Mouse (Mus musculus) c-Kit-negative CD71-positive TER-119-positive erythroid progenitor cells, embryonic 14.5 days (primary cell): ENCODE results near the gene Pcgf6.
A peak's percentile ranks its signal among the peaks of the same experiment; 100 is the strongest.

Experiments
- DNase-seq: peaks from one replicate; pipeline ENCODE4 v3.0.0-alpha.2; 2013; ENCODE audit warnings: low read depth, low spot score

Gene Pcgf6

DNA sequence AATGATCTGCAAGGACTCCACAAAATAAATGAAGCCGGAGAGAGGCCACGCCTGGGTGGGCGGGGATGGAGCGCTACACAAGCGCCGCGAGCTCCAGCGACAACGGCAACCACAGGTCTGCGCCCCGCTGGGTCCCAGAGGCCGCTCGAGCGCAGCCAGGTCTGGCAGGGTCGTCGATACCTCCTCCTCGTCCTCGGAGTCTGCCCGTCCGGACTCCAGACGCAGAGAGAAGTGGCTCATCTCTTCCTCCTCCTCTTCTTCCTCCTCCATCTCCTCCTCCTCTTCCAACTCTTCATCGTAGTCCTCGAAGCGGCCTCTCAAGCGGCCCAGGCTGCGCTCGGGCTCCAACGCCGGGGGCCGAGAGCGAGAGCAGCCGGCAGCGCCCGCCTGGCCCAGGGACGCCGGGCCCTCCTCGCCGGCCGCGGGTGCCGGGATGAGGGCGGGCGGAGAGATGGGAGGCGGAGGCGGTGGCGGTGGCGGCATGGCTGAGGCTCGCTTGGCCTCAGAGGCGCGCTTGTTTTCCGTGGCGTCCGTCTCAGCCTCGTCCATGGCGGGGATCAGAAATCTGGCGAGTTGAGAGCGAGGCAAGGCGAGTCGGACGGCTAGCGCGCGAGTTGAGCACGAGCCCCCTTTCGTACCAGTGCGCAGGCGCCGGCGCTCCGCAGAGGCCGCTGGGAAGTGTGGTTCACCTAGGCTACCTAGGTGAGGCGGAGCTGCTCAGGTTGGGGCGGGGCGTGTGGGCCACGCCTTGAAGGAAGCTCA is at the start of gene Pcgf6:
Gene Pcgf6, minus strand, starts transcription at position 636 of the 762 bp plus-strand sequence.
- peak; percentile 57 for DNase-seq

DNA sequence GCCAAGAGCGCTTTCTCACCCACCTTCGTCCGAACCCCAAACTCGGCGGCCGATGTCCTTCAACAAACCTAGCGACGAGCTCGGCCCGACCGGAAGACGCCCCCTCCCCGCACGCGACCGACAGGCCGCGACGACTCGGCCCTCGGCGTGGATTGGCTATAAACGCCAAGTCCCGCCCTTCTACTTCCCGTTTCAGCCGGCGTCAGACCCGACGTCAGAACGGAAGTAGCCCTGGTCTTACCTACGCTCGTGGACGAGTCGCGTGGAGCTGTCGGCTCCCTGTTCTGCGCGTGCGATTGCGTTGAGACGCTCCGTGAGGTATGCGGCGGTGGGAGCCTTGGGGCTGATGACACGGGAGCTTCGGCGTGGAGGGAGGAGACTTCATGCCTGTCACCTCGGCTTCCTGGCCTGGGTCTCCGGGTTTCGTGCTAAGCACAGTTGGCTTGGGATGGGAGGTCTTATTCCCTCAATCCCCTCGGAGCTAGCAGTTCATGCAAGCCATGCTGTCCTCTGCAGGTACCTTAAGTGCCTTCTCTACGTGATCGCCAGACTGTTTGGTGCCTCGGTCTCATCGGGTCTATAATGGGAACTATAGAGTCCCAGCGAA is 39.9 kb upstream of the Pcgf6 start, which contains the start of the genes Usmg5 and Pdcd11:
Gene Usmg5, minus strand, starts transcription at position 98 of the 607 bp plus-strand sequence.
Gene Pdcd11, plus strand, starts transcription at position 219 of the 607 bp plus-strand sequence.
- peak; percentile 85 for DNase-seq

DNA sequence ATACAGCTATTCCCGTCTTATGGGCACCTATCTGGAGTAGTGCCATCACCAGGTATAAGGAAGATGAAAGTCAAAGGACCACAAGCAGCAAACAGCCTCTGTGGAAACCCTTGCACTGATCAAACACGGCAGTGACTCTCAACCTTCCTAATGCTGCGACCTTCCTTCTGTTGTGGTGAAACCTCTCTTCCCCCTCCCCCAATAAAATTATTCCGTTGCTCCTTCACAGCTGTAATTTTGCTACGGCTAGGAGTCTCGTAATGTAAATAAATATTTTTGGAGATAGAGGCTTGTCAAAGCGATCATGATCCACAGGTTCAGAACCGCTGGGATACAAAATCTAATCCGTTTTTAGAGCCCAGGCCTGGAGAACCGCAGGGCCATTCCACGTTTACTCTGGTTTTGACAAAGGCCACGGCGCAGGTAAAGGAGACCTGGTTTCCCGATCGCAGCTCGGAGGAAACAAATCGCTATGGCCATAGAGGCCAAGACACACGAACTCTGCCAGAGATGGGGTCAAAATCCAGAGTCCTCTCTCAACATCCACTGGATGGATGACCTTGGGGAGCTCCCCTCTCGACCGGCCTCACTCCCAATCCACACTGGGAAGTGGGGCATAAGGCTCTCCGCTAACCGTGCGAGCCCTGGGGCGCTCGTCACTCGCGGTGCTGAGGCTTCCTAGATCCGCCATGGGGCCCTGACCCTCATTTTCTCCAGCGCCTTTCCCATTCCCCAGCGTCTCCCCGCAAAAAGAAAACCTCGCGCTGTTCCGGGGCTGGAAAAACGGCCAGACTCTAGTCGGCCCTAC is 39.2 kb upstream of the Pcgf6 start:
- DNase-seq = peak; percentile 31

DNA sequence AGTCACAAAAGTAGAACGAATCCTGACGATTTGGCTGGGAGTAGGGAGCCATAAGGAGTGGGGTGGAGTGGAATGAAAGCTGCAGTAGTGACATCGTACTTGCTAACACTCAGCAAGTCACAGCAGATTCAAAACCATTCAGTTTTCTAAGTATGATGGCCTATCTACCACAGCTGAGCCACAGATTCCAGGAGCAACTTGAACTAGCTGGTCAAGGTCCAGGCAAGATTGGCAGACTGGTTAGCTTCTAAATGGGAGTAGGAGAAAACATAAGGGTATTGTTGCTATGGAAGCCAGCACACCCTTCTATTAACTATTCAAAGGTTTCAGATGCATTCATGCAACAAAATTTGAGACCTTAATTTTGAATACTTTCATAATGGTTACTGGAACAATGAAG is 37.5 kb upstream of the Pcgf6 start:
- no peak for DNase-seq

DNA sequence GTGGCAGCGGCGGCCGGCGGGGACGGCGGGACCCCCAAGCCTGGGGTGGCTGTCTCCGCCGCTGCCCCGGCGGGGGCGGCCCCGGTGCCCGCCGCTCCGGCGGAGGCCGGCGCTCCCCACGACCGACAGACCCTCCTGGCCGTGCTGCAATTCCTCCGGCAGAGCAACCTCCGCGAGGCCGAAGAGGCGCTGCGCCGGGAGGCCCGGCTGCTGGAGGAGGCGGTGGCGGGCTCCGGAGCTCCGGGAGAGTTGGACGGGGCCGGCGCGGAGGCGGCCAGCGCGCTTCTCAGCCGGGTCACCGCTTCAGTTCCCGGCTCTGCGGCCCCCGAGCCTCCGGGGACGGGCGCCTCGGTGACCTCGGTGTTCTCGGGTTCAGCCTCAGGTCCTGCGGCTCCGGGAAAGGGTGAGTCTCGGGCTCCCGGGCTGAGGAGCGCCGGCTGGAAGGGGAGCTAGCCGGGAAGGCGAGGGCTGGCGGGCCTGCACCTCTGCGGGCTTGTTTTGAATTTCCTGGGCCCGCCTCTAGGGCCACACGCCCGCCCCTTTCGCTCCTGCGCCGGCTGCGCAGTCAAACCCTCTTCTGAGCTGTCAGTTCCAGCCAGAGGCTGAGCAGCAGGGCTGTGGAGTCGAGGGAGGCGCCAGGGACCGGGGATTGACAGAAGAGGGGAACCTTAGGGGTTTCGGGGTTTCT is 17.4 kb upstream of the Pcgf6 start:
- DNase-seq = peak; percentile 71

DNA sequence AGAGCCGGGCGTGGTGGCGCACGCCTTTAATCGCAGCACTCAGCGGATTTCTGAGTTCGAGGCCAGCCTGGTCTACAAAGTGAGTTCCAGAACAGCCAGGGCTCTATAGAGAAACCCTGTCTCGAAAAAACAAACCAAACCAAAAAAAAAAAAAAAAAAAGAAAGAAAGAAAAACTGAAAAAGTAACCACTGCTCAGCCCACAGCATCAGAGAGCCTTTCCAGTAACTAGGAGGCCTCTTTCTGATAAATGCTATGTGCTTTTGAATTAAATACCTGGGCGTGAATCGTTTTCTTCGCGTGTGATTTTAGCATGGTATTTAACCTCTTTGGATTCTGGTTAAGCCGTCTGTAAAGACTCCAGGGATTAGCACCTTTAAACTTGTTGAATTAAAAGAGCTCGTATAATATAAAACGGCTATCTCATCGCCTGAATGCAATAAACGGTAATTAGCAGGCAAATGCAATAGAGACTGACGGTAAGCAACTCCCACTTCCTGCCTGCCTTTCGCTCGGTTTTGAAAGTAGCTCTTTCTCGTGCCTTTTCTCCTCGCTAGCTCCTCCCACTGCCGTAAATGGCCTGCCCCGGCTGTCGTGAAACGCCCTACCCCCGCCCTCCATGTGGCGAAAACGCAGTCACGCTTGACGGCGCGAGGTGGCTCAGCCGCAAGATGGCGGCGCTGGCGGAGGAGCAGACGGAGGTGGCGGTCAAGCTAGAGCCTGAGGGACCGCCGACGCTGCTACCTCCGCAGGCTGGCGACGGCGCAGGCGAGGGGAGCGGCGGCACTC is 16.6 kb upstream of the Pcgf6 start, which contains the start of gene Taf5:
Gene Taf5, plus strand, starts transcription at position 651 of the 787 bp plus-strand sequence.
- peak; percentile 93 for DNase-seq

DNA sequence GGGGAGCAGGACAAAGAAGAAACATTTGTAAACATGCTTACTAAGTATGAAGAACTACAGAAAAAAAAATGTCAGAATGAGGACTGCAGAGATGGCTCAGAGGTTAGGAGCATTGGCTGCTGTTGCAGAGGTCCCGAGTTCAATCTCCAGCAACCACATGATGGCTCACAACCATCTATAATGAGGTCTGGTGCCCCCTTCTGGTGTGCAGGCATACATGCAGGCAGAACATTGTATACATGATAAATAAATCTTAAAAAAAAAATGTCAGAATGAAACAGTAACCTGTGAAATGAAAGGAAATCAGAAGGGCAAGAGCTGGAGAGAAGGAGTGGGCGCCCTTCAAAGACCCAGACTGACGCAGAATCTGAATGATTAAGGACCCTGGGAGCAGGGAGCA is 15.2 kb upstream of the Pcgf6 start:
- no peak for DNase-seq

DNA sequence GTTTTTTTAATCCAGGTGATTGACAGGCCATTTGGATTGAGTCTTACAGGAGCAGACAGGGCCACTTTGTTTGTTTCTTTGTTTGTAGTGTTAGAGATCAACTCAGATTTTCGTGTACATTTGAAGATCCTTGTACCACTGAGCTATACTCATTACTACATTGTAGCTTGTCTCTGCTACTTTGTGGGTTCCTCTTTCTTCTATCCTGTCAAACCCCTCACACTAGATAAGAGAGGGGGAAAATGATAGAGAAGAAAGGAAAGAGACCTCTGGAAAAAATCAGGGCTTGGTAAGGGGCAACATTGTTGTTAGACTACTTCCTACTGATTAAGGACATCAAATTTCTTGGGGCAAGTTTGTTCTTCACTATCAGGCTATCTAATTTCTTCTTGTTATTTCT is 7.0 kb upstream of the Pcgf6 start:
- DNase-seq = no peak

DNA sequence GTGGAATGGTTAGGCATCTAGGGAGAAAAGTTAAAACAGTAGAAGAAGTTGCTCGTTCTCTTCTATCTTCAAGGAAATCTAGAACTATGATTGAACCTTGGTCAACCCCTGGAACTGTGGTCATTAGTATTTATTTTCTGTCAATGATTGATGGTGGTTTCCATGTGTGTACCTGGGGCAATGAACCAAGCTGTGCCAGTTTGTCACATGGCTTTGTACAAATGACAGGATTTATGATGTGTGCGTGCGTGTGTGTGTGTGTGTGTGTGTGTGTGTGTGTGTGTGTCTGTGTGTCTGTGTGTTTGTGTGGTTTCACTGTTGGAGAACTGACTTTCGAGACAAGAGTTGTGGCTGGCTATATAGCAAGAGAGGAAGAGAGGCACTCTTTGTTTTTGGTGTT is 2.8 kb upstream of the Pcgf6 start:
- DNase-seq = no peak

DNA sequence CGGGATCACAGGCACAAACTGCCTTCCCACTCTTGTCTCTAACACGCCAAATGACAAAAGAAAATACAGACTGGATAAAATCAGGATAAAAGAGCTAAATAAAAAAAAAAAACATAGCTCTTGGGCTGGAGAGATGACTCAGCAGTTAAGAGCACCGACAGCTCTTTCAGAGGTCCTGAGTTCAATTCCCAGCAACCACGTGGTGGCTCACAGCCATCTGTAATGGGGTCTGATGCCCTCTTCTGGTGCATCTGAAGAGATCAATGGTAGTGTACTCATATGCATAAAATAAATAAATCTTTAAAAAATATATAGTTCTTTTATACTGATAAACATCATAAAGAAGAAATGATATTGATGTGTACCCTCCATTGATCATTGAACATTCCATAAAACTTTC is 2.2 kb upstream of the Pcgf6 start:
- no peak for DNase-seq

DNA sequence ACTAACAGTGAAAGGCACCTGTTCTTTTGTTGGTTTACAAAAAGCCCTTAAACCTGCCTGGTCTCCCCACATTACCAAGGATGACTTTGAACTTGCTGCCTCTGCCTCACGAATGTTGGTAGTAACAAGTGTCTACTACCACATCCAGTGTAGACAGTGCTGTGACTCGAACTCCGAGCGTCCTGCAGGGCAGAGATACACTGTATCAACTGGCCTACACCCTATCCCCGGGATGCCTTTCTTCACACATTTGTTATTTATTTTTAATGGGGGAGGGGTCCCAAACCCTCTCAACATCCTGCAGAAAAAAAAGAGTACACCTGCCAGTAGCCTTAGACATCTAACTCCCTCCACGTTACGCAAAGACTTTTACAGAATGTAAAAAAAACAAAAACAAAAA is 866 bp downstream of the Pcgf6 start:
- no peak for DNase-seq

DNA sequence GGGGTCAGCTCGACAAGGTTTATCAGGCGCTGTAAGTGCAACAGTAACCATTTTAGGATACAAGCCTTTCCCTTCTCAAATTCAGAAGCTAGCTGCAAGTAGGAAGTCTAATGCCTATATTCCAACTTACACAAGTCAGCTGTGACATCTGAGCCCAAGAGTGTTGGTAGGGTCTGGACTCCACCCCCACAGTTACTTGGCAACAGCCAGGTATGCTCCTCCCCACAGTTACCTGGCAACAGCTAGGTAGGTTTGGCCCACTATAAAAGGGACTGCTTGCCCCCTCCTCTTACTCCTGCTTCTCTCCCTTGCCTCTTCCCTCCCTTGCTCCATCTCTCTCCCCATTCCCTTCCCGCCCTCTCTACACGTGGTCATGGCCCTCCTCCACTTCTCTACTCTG is 1.6 kb downstream of the Pcgf6 start:
- DNase-seq = no peak

DNA sequence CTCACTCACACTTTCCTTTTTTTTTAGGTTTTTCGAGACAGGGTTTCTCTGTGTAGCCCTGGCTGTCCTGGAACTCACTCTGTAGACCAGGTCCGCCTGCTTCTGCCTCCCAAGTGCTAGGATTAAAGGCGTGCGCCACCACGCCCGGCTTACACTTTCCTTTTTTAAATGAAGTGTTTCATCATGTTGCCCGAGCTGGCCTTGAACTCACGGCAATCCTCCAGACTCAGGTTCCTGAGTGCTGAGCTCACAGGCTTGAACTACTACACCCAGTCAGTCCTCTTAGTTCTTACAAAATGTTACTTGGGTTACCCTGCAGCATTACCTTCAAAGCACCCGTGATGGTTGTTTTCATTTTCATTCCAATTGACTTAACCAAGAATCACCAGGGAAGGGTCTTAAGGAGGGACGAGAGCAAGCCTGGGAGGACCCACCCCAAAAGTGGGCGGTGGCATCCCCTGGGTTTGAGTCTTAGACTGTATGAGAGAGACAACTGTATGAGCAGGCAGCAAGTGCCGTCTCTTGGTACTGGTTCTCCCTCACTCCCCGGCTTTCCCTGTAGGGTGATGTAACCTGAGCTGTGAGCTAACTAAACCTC is 3.4 kb downstream of the Pcgf6 start:
- no peak for DNase-seq

DNA sequence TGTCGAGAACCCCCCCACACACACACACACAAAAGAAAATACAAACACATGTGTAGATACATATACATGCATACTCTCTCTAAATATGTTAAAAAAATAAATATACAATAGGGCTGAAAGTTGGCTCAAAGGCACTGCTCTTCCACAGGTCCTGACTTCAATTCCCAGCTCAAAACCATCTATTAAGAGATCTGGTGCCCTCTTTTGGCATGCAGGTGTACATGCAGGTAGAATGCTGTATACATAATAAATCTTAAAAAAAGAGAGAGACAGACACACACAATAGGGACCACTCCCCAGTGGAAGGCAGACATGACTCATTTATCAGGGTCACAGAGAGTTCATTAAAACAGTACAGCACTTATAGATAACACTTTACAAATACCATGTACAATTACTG is 4.4 kb downstream of the Pcgf6 start:
- DNase-seq = no peak

DNA sequence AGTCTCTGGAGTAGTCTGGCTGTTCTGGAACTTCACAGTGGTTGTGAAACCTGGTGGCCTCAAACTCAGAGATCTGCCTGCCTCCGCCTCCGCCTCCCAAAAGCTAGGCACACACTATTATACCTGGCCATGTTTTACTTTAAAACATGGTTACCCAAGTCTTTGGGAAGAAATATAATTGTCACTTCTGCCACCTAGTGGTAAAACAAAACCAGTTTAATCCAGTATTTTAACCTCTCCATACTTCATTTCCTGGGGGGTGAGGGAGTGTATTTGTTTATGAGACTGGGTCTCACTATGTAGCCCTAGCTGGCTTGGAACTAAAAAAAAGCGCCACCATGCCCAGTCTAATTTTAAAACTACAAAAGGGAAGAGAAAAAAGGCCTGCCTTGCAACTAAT is 7.1 kb downstream of the Pcgf6 start:
- no peak for DNase-seq

DNA sequence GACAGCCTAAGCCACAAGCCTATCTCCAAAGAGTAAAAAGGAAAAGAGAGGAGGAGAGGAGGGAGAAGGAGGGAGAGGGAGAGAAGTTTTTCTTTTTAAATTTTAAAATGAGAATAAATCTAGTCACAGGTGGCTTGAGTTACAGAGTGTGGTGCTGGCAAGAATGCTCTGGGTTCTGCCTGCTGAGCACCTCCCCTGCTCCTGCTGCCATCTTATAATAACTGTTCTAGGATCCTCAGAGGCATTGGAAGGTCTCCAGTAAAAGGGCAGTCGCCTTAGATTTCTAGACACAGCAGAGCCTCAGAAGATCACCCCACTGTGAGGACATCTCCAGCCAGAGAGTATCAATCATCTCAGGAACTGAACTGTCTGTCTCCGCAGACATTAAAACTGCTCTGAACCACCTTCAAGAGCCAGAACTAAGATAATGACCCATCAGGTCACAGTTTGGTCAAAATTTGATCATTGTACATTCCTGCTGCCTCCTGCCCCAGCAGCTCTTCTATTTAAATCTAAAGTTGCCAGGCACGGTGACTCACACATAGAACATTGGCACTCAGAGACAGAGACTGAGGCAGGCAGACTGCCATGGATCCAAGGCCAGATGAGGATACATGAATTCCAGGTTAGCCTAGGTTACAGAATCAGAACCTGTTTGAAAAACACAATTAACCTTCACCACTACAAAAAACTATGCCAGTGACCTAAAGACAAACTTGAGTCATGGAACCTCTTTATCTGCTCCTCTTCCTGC is 9.8 kb downstream of the Pcgf6 start:
- DNase-seq = no peak

DNA sequence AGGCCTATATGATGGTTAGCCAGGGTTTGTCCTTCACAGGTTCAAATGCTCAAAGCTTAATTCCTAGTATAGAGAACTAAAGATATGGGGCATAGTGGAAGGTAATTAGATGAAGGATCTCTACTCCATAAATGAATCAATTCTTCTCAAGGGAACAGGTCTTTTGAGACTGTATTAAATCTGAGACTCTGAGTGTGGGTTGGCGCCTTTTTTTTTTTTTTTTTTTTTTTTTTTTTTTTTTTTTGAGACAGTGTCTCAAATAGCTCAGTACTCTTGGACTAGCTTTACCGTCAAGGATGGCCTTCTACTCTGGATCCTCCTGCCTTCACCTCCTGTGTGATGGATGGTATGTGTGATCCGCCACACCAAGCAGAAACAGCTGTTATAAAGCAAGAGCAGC is 14.1 kb downstream of the Pcgf6 start:
- no peak for DNase-seq

DNA sequence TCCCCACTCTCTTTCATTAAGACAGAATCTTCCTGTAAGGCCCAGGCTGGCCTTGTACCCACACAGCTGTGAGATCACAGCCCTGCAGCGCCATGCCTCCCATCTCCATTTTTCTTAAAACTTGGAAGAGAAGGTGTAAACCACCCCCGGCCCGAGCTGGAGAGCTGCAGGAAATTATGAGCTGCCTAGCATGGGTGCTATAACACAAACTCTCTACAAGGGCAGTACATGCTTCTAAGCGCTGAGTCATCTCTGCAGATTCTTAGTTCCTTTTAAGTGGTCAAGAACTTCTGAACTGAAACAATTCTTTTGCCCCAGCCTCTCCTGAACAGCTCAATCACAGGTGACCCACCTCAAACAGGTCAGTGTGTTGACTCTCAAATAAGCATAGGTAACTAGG is 15.8 kb downstream of the Pcgf6 start:
- no peak for DNase-seq

DNA sequence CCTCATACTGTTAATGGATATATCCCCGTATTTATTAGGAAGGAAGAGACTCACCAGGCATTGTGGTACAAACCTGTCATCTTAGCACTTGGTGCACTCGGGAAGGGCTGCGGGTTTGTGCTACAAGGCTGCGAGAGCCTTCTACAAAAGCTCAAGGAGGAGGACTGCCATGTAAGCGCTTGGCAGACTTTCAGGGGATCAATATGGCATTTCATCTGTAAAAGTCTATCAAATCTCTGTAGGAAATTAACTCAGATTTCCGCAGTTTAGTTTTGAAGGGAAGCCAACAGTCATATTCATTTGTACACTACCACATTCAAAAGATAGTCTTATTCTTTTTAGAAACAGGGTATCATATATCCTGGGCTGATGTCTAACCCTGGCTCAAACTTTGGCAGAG is 18.9 kb downstream of the Pcgf6 start:
- DNase-seq = no peak

DNA sequence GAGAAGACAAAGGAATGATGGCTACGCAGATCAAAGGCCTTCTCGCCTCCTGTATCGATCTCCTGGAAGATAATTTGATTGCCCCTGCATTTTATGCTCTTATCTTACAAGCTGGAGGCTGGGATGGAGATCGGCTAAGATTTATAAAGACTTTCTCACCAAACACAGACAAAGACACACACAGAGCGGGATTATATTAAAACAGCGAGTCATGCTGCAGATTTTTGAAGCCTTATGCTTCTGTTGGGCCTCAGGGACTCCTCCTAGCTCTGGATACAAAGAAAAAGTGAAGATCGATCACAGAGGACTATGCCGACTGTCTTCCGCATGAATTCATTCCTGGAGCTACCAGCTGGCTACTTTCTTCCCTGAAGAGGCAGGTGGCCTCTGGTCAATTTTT is 20.9 kb downstream of the Pcgf6 start:
- no peak for DNase-seq
